Mouse (Mus musculus): ENCODE results near the gene Wwtr1. TPM values are rescaled to one million over a fixed set of nuclear protein-coding genes. Genes with fewer than 3 reads are reported as not detected.

The Wwtr1 gene
- total and polyA plus RNA-seq, 3 experiments, result 0.05 TPM; not detected in 2

DNA sequence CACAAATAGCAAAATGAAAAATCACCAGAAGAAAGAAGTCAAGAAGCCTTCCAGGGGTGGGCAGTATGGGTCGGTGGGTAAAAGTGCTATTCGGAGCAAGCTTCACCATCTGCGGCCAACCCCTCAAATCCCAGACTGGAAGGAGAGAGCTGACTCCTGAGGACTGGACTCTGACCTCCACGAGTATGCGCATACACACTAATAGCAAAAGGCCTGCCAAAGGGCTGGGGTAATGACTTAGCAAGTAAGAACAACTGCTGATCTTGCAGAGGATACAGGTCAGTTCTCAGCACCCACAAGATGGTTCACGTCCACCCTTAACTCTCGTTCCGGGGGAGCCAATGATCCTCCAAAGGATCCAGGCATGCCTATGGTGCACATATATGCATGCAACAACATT, 101.3 kb downstream of the Wwtr1 start:
- ATAC-seq (ENCODE audit: extremely low read depth, insufficient number of reproducible peaks, low FRiP score, poor library complexity, severe bottlenecking) (no peak), DNase-seq (ENCODE audit: low spot score) (no peak)
- Histone ChIP-seq H3K4me1 (ENCODE audit: insufficient read depth, low read depth, low read length) (no peaks in the 10 kb centered on the region), H3K36me3 (replicated peaks) (no peaks in the 10 kb centered on the region), H3K27me3 (ENCODE audit: insufficient read depth, low read length) (no peaks in the 10 kb centered on the region), H3K4me3 (ENCODE audit: low read depth, low read length) (no peak overlapping the region), H3K9me3 (replicated peaks) (peaks cover 11% of the 10 kb centered on the region; the same call in 1 of the 2 replicates)
- no peak for TF ChIP-seq GATA2 (IDR thresholded peaks at IDR 0.05; ENCODE audit: borderline replicate concordance, low read depth, low read length)
- TF ChIP-seq TAL1 (conservative IDR thresholded peaks at IDR 0.05; ENCODE audit: low read depth, low read length), result no peak
- no peak for TF ChIP-seq CTCF (IDR thresholded peaks at IDR 0.05; ENCODE audit: low read depth, low read length)
- no peak for TF ChIP-seq POLR2AphosphoS5 (IDR thresholded peaks at IDR 0.05; ENCODE audit: insufficient replicate concordance, low read depth, low read length)
- TF ChIP-seq GATA1 (IDR thresholded peaks at IDR 0.05; ENCODE audit: borderline replicate concordance, low read length), result no peak

- no peak overlapping the region for H3K4me3 ChIP-seq (ENCODE audit: low read depth, low read length)
- peaks cover 13% of the 10 kb centered on the region; the same call in 1 of the 2 replicates for H3K9me3 ChIP-seq (replicated peaks)
- no peaks in the 10 kb centered on the region for H3K27me3 ChIP-seq (ENCODE audit: insufficient read depth, low read length)
- H3K4me1 ChIP-seq (ENCODE audit: insufficient read depth, low read depth, low read length), result no peaks in the 10 kb centered on the region
- no peak for TF ChIP-seq GATA1 (IDR thresholded peaks at IDR 0.05; ENCODE audit: borderline replicate concordance, low read length)
- TF ChIP-seq POLR2AphosphoS5 (IDR thresholded peaks at IDR 0.05; ENCODE audit: insufficient replicate concordance, low read depth, low read length), result no peak
- TF ChIP-seq TAL1 (conservative IDR thresholded peaks at IDR 0.05; ENCODE audit: low read depth, low read length), result no peak
- no peak for TF ChIP-seq GATA2 (IDR thresholded peaks at IDR 0.05; ENCODE audit: borderline replicate concordance, low read depth, low read length)
- no peak for TF ChIP-seq CTCF (IDR thresholded peaks at IDR 0.05; ENCODE audit: low read depth, low read length)
- no peak for DNase-seq (ENCODE audit: low spot score)
- ATAC-seq (ENCODE audit: extremely low read depth, insufficient number of reproducible peaks, low FRiP score, poor library complexity, severe bottlenecking), result no peak
- H3K36me3 ChIP-seq (replicated peaks), result no peaks in the 10 kb centered on the region
Measured at GRCm38 (mm10) chr3:57472407-57472806, 103.3 kb downstream of the Wwtr1 start.

- TF ChIP-seq TAL1 (conservative IDR thresholded peaks at IDR 0.05; ENCODE audit: low read depth, low read length) (no peak), GATA2 (IDR thresholded peaks at IDR 0.05; ENCODE audit: borderline replicate concordance, low read depth, low read length) (no peak), POLR2AphosphoS5 (IDR thresholded peaks at IDR 0.05; ENCODE audit: insufficient replicate concordance, low read depth, low read length) (no peak), GATA1 (IDR thresholded peaks at IDR 0.05; ENCODE audit: borderline replicate concordance, low read length) (no peak), CTCF (IDR thresholded peaks at IDR 0.05; ENCODE audit: low read depth, low read length) (no peak)
- Histone ChIP-seq H3K27me3 (ENCODE audit: insufficient read depth, low read length) (no peaks in the 10 kb centered on the region), H3K9me3 (replicated peaks) (0 out of 2 replicates have a peak, but pooled peaks cover 13% of the 10 kb centered on the region), H3K4me3 (ENCODE audit: low read depth, low read length) (no peak overlapping the region), H3K4me1 (ENCODE audit: insufficient read depth, low read depth, low read length) (no peaks in the 10 kb centered on the region), H3K36me3 (replicated peaks) (no peaks in the 10 kb centered on the region)
- ATAC-seq (ENCODE audit: extremely low read depth, insufficient number of reproducible peaks, low FRiP score, poor library complexity, severe bottlenecking) (no peak), DNase-seq (ENCODE audit: low spot score) (no peak)
Measured at GRCm38 (mm10) chr3:57470981-57471601, 104.6 kb downstream of the Wwtr1 start.

GRCm38 (mm10) chr3:57470326-57470725, 105.4 kb downstream of the Wwtr1 start:
- Histone ChIP-seq H3K27me3 (ENCODE audit: insufficient read depth, low read length) (no peaks in the 10 kb centered on the region), H3K36me3 (replicated peaks) (no peaks in the 10 kb centered on the region), H3K9me3 (replicated peaks) (0 out of 2 replicates have a peak, but pooled peaks cover 13% of the 10 kb centered on the region), H3K4me1 (ENCODE audit: insufficient read depth, low read depth, low read length) (no peaks in the 10 kb centered on the region), H3K4me3 (ENCODE audit: low read depth, low read length) (no peak overlapping the region)
- TF ChIP-seq GATA1 (IDR thresholded peaks at IDR 0.05; ENCODE audit: borderline replicate concordance, low read length), result no peak
- TF ChIP-seq GATA2 (IDR thresholded peaks at IDR 0.05; ENCODE audit: borderline replicate concordance, low read depth, low read length), result no peak
- TF ChIP-seq TAL1 (conservative IDR thresholded peaks at IDR 0.05; ENCODE audit: low read depth, low read length), result no peak
- TF ChIP-seq POLR2AphosphoS5 (IDR thresholded peaks at IDR 0.05; ENCODE audit: insufficient replicate concordance, low read depth, low read length), result no peak
- TF ChIP-seq CTCF (IDR thresholded peaks at IDR 0.05; ENCODE audit: low read depth, low read length), result no peak
- ATAC-seq (ENCODE audit: extremely low read depth, insufficient number of reproducible peaks, low FRiP score, poor library complexity, severe bottlenecking) (no peak), DNase-seq (ENCODE audit: low spot score) (no peak)

DNA sequence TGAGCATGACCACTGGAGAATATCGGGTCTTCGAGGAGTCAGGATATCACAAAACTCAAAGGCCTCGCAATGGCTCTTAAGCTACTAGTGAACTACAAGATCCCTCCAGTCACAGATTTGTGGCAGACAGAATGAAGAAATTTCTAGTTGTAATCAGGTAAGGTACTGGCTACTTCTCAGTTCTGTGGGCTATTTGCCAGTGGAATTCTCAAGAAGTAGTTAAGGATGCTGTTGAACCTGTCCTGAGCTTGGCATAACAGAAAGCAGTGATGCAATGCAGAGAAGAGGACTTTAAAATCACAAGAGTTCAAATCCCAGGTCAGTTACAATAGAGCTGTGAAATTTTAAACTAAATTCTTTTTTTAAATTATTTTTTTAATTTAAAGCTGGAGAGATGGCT, 106.4 kb downstream of the Wwtr1 start:
- no peak for DNase-seq (ENCODE audit: low spot score)
- TF ChIP-seq GATA2 (IDR thresholded peaks at IDR 0.05; ENCODE audit: borderline replicate concordance, low read depth, low read length) (no peak), CTCF (IDR thresholded peaks at IDR 0.05; ENCODE audit: low read depth, low read length) (no peak), TAL1 (conservative IDR thresholded peaks at IDR 0.05; ENCODE audit: low read depth, low read length) (no peak), POLR2AphosphoS5 (IDR thresholded peaks at IDR 0.05; ENCODE audit: insufficient replicate concordance, low read depth, low read length) (no peak), GATA1 (IDR thresholded peaks at IDR 0.05; ENCODE audit: borderline replicate concordance, low read length) (no peak)
- no peaks in the 10 kb centered on the region for H3K36me3 ChIP-seq (replicated peaks)

GRCm38 (mm10) chr3:57466289-57466688, 109.4 kb downstream of the Wwtr1 start:
- Histone ChIP-seq H3K36me3 (replicated peaks) (no peaks in the 10 kb centered on the region), H3K9me3 (replicated peaks) (peaks cover 13% of the 10 kb centered on the region; the same call in 1 of the 2 replicates), H3K4me1 (ENCODE audit: insufficient read depth, low read depth, low read length) (no peaks in the 10 kb centered on the region), H3K4me3 (ENCODE audit: low read depth, low read length) (no peak overlapping the region), H3K27me3 (ENCODE audit: insufficient read depth, low read length) (no peaks in the 10 kb centered on the region)
- DNase-seq (ENCODE audit: low spot score) (no peak), ATAC-seq (ENCODE audit: extremely low read depth, insufficient number of reproducible peaks, low FRiP score, poor library complexity, severe bottlenecking) (no peak)
- TF ChIP-seq POLR2AphosphoS5 (IDR thresholded peaks at IDR 0.05; ENCODE audit: insufficient replicate concordance, low read depth, low read length), result no peak
- no peak for TF ChIP-seq GATA2 (IDR thresholded peaks at IDR 0.05; ENCODE audit: borderline replicate concordance, low read depth, low read length)
- TF ChIP-seq GATA1 (IDR thresholded peaks at IDR 0.05; ENCODE audit: borderline replicate concordance, low read length), result no peak
- TF ChIP-seq CTCF (IDR thresholded peaks at IDR 0.05; ENCODE audit: low read depth, low read length), result no peak
- no peak for TF ChIP-seq TAL1 (conservative IDR thresholded peaks at IDR 0.05; ENCODE audit: low read depth, low read length)

More for the DNA sequence above, 106.4 kb downstream of the Wwtr1 start:
- H3K4me3 ChIP-seq (ENCODE audit: low read depth, low read length), result no peak overlapping the region
- no peaks in the 10 kb centered on the region for H3K27me3 ChIP-seq (ENCODE audit: insufficient read depth, low read length)
- no peak for ATAC-seq (ENCODE audit: extremely low read depth, insufficient number of reproducible peaks, low FRiP score, poor library complexity, severe bottlenecking)
- H3K9me3 ChIP-seq (replicated peaks), result peaks cover 19% of the 10 kb centered on the region; the same call in 1 of the 2 replicates
- H3K4me1 ChIP-seq (ENCODE audit: insufficient read depth, low read depth, low read length), result no peaks in the 10 kb centered on the region
